Mouse (Mus musculus) lung, embryonic 14.5 days (tissue): ENCODE results near the gene Yif1a. TPM values are rescaled to one million over a fixed set of nuclear protein-coding genes. Genes with fewer than 3 reads are reported as not detected.

Source experiments
- ATAC-seq: fragments of 200-750 bp; cut with Nextera tagmentation; 2 replicates; pipeline ENCODE4 v1.8.0; 2017; ENCODE audit warnings: mild to moderate bottlenecking, moderate TSS enrichment, moderate library complexity; ENCODE audit not compliant: insufficient read depth
- DNase-seq: peaks from one replicate; pipeline ENCODE4 v3.0.0-alpha.2; 2015
- H3K27ac ChIP-seq: fragments of 300-500 bp; sonication (generic); 2 replicates; pipeline ENCODE4 v1.5.1; 2014; ENCODE audit warnings: low read depth, mild to moderate bottlenecking, moderate library complexity
- H3K27me3 ChIP-seq: fragments of 300-500 bp; sonication (generic); 2 replicates; pipeline ENCODE4 v1.6.1; 2014; ENCODE audit warnings: low read length, control low read depth; ENCODE audit not compliant: insufficient read depth
- H3K36me3 ChIP-seq: fragments of 300-500 bp; sonication (generic); 2 replicates; pipeline ENCODE4 v1.6.1; 2014; ENCODE audit warnings: control low read depth; ENCODE audit not compliant: insufficient read depth
- H3K4me1 ChIP-seq: fragments of 300-500 bp; sonication (generic); 2 replicates; pipeline ENCODE4 v1.6.1; 2014; ENCODE audit warnings: antibody characterized with exemption, control low read depth; ENCODE audit not compliant: insufficient read depth
- H3K4me2 ChIP-seq: fragments of 300-500 bp; sonication (generic); 2 replicates; pipeline ENCODE4 v1.6.1; 2014; ENCODE audit warnings: mild to moderate bottlenecking
- H3K4me3 ChIP-seq: fragments of 300-500 bp; sonication (generic); 2 replicates; pipeline ENCODE4 v1.5.1; 2014; ENCODE audit warnings: low read depth, low read length
- H3K9ac ChIP-seq: fragments of 300-500 bp; sonication (generic); 2 replicates; pipeline ENCODE4 v1.6.1; 2014
- H3K9me3 ChIP-seq: fragments of 300-500 bp; sonication (generic); 2 replicates; pipeline ENCODE4 v1.6.1; 2016; ENCODE audit warnings: low read depth, low read length, control low read depth
- CTCF ChIP-seq: IDR thresholded peaks from 2 replicates; pipeline ENCODE4 v1.5.1; 2016; ENCODE audit warnings: antibody characterized with exemption, low read depth
- WGBS: fragments of 180-500 bp; shearing (Covaris S2); extraction: QIAGEN DNeasy Blood & Tissue Kit; methylation state at CpG from one replicate; pipeline ENCODE4 v1.1.7; 2014; 5-methylcytosine and 5-hydroxymethylcytosine counted together
- polyA plus RNA-seq: library from polyadenylated mRNA; unstranded; fragments of >200 nt; fragmentation: Nextera tagmentation; extraction: Ambion mirVana; gene quantifications from 2 replicates; pipeline ENCODE4 v1.2.1, GENCODE M21; 2014

Yif1a gene
- 99.2 and 105 TPM in 2 replicates for polyA plus RNA-seq

DNA sequence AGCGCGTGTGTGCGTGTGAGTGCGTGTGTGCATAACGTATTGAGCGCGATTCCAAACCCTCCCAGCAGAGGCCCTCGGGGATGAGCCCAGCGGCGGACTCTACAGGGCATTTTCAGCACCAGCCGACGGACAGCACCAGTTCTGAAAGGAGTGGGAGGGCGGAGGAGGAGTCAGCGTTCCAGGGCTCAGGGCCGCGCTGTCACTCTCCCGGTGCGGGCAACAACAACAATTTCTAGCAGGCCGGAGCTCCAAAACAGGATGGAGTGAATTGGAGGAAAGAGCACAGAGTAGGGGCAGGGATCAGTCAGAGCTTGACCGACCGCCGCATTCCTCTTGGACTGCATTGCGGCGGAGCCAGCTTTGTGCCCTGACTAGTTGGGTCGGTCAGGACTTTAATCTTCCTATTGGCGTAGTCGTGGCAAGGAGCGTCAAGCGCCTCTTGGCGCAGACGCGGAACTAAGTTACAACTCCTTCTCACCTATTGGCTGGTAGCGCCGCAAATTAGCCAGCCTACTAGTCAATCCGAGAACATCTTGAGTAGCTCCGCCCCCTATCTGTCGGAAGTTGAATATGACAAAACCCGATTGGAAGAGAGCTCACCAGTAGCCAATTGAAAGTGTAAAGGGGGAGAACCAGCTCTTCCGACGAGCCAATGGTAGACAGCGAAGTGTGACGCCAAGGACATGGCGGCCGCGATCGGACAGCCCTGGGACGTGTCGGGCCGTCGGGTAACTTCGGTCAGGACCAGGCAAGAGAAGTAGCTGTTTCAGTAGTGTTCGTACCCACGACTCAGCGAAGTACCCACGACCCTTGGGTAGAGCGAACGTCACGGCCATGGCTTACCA lies at the start of gene Yif1a:
Gene Yif1a (plus strand): TSS at position 655 of the 845 bp plus-strand sequence.
- Histone ChIP-seq H3K4me1 (peaks cover 8% of the 10 kb centered on the region; the same call in 1 of the 2 replicates), H3K4me3 (peak within 1 kb of the TSS; percentile 82), H3K36me3 (peaks cover 35% of the 10 kb centered on the region; the same call in 1 of the 2 replicates), H3K9me3 (no peaks in the 10 kb centered on the region), H3K27me3 (peaks cover 33% of the 10 kb centered on the region), H3K4me2 (peak within 1 kb of the TSS; percentile 89), H3K9ac (peak within 1 kb of the TSS; percentile 69), H3K27ac (peak within 1 kb of the TSS; percentile 76)
- peak; percentile 77 for TF ChIP-seq CTCF
- peak; percentile 99 for DNase-seq
- ATAC-seq, result peak; percentile 96
- WGBS, result under 1% methylated on average over 58 of the region's 58 CpGs

GRCm38 (mm10) chr19:5038709-5039156 lies 49.6 kb upstream of the Yif1a start, which contains the start of the genes B4gat1 and AC124502.3:
TSS of gene B4gat1 (plus strand) at chr19:5038826.
TSS of gene AC124502.3 (plus strand) at chr19:5038891.
- Histone ChIP-seq H3K27ac (peak within 1 kb of the TSS; percentile 89), H3K9me3 (no peaks in the 10 kb centered on the region), H3K36me3 (0 out of 2 replicates have a peak, but pooled peaks cover 4% of the 10 kb centered on the region), H3K4me1 (peaks cover 14% of the 10 kb centered on the region), H3K27me3 (no peaks in the 10 kb centered on the region), H3K4me3 (peak within 1 kb of the TSS; percentile 85), H3K9ac (peak within 1 kb of the TSS; percentile 88), H3K4me2 (peak within 1 kb of the TSS; percentile 96)
- ATAC-seq (peak; percentile 90), DNase-seq (peak; percentile 97)
- WGBS, result 0% methylated on average over 44 of the region's 44 CpGs
- peak; percentile 56 for TF ChIP-seq CTCF

GRCm38 (mm10) chr19:5039301-5040114 lies 48.8 kb upstream of the Yif1a start:
- peaks cover 14% of the 10 kb centered on the region for H3K4me1 ChIP-seq
- ATAC-seq, result peak; percentile 15; the same call in 1 of the 2 replicates
- 10% methylated on average over 41 of the region's 41 CpGs for WGBS
- no peaks in the 10 kb centered on the region for H3K27me3 ChIP-seq
- DNase-seq, result no peak
- TF ChIP-seq CTCF, result no peak
- no peaks in the 10 kb centered on the region for H3K9me3 ChIP-seq
- peak overlapping the region; percentile 85 for H3K4me3 ChIP-seq
- H3K27ac ChIP-seq, result peak overlapping the region; percentile 89
- H3K9ac ChIP-seq, result peak overlapping the region; percentile 88
- H3K4me2 ChIP-seq, result peak overlapping the region; percentile 96
- H3K36me3 ChIP-seq, result 0 out of 2 replicates have a peak, but pooled peaks cover 6% of the 10 kb centered on the region

- no peak for TF ChIP-seq CTCF
- Histone ChIP-seq H3K27me3 (no peaks in the 10 kb centered on the region), H3K9ac (peak within 1 kb of the TSS; percentile 78), H3K9me3 (no peaks in the 10 kb centered on the region), H3K27ac (peak within 1 kb of the TSS; percentile 65), H3K36me3 (peaks cover 12% of the 10 kb centered on the region; the same call in 1 of the 2 replicates), H3K4me3 (peak within 1 kb of the TSS; percentile 85), H3K4me2 (peak within 1 kb of the TSS; percentile 96), H3K4me1 (peaks cover 14% of the 10 kb centered on the region)
- peak; percentile 98 for DNase-seq
- peak; percentile 71 for ATAC-seq
- 3% methylated on average over 40 of the region's 40 CpGs for WGBS
These were observed 47.3 kb upstream of the Yif1a start, which contains the start of gene Brms1 for GRCm38 (mm10) chr19:5040862-5041523. TSS of gene Brms1 (plus strand) at chr19:5041354.

DNA sequence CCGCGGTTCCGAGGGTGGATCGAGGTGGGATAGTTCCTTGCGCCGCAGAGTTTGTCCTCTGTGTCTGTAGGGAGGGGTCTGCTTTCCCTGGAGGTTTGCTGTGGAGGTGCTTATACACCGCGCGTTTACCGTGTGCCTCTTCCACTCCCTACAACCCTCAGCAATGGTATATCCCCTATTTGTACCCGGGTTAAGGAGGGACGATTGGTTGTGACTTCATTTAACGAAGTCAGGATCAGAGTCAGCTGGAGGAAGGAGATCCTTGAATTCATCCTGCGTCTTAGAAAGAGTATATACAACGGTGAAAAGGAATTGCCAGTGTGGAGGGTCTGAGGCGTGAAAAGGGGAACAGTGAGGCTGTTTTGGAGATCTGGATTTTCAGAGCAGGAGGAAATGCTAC lies 46.8 kb upstream of the Yif1a start:
- Histone ChIP-seq H3K4me2 (peak overlapping the region; percentile 96), H3K9ac (peak overlapping the region; percentile 78), H3K36me3 (peaks cover 18% of the 10 kb centered on the region; the same call in 1 of the 2 replicates), H3K27me3 (no peaks in the 10 kb centered on the region), H3K4me3 (peak overlapping the region; percentile 85), H3K4me1 (peaks cover 14% of the 10 kb centered on the region), H3K27ac (peak overlapping the region; percentile 65), H3K9me3 (no peaks in the 10 kb centered on the region)
- 1% methylated on average over 16 of the region's 16 CpGs for WGBS
- TF ChIP-seq CTCF, result no peak
- ATAC-seq (0 out of 2 replicates have a peak, but pooled peaks have one; percentile 4), DNase-seq (no peak)

DNA sequence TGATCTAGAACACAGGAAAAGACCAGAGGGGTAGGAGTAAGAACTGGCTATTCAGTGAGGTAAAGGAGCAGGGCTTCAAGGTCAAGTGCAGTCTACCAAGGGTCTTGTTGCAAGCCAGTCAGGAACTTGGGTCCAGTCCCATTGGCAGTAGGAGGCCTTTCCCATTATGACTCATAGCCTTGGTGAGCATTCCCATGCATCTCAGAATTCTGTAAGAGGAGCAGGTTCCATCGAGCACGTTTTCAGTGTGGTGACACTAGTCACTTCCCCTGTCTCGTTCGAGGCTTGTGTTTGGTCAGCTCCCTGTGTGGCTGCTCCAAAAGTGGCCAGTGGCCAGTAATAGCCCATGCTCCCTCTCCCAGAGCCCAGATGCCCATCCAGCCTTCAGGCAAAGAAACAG lies 42.8 kb upstream of the Yif1a start:
- peaks cover 44% of the 10 kb centered on the region for H3K36me3 ChIP-seq

More for the DNA sequence above, 42.8 kb upstream of the Yif1a start:
- no peak overlapping the region for H3K4me3 ChIP-seq
- no peak overlapping the region for H3K4me2 ChIP-seq
- ATAC-seq (no peak), DNase-seq (no peak)
- no peaks in the 10 kb centered on the region for H3K27me3 ChIP-seq
- no peak overlapping the region for H3K9ac ChIP-seq
- no peak overlapping the region for H3K27ac ChIP-seq
- no peaks in the 10 kb centered on the region for H3K9me3 ChIP-seq
- 86% methylated on average over 4 of the region's 4 CpGs for WGBS
- peaks cover 6% of the 10 kb centered on the region; the same call in 1 of the 2 replicates for H3K4me1 ChIP-seq
- no peak for TF ChIP-seq CTCF
